Mouse (Mus musculus) MEL (cell line): ENCODE measurements around the gene Nop2. TPM values are rescaled to one million over a fixed set of nuclear protein-coding genes. Genes with fewer than 3 reads are reported as not detected.

Source experiments
- DNase-seq: peaks from one replicate; pipeline ENCODE4 v3.0.0; 2011; ENCODE audit warnings: low read depth, low spot score
- H3K27ac ChIP-seq: 2 replicates; pipeline ENCODE4 v1.5.1; 2012; ENCODE audit warnings: low read depth, mild to moderate bottlenecking, control low read depth, low read length, moderate library complexity; ENCODE audit not compliant: control insufficient read depth
- H3K27me3 ChIP-seq, 2 experiments: fragments of 150-350 bp in 1 of 2; sonication (generic) in 1 of 2; 2 replicates each; pipeline ENCODE4 v1.6.1; 2012; ENCODE audit warnings: low read length in 2 of 2, mild to moderate bottlenecking in 2 of 2, improper control_type of control experiment in 1 of 2, moderate library complexity in 1 of 2; ENCODE audit not compliant: insufficient read depth in 2 of 2, control insufficient read depth in 1 of 2
- H3K36me3 ChIP-seq, 2 experiments: 2 replicates each; pipeline ENCODE4 v1.6.1; 2012 to 2014; ENCODE audit warnings: low read length in 2 of 2, improper control_type of control experiment in 1 of 2, inconsistent platforms in 1 of 2, mild to moderate bottlenecking in 1 of 2; ENCODE audit not compliant: insufficient read depth in 2 of 2, control insufficient read depth in 1 of 2
- H3K4me1 ChIP-seq, 2 experiments: fragments of 150-350 bp in 1 of 2; sonication (generic) in 1 of 2; 2 replicates each; pipeline ENCODE4 v1.6.1; 2012; ENCODE audit warnings: low read length in 2 of 2, improper control_type of control experiment in 1 of 2, mild to moderate bottlenecking in 1 of 2; ENCODE audit not compliant: insufficient read depth in 2 of 2, control insufficient read depth in 1 of 2
- H3K4me3 ChIP-seq, 2 experiments: fragments of 150-350 bp in 1 of 2; sonication (generic) in 1 of 2; 2 replicates each; pipeline ENCODE4 v1.5.1; 2012; ENCODE audit warnings: low read depth in 2 of 2, low read length in 2 of 2, mild to moderate bottlenecking in 2 of 2, moderate library complexity in 2 of 2, control low read depth in 1 of 2, improper control_type of control experiment in 1 of 2; ENCODE audit not compliant: control insufficient read depth in 1 of 2, insufficient read depth in 1 of 2
- H3K79me2 ChIP-seq: 2 replicates; pipeline ENCODE4 v1.6.1; 2012; ENCODE audit warnings: mild to moderate bottlenecking, low read length, moderate library complexity; ENCODE audit not compliant: control insufficient read depth, poor library complexity, insufficient read depth
- H3K9ac ChIP-seq: 2 replicates; pipeline ENCODE4 v1.6.1; 2012; ENCODE audit warnings: low read depth, mild to moderate bottlenecking, control low read depth, low read length, moderate library complexity; ENCODE audit not compliant: control insufficient read depth, poor library complexity, severe bottlenecking
- H3K9me3 ChIP-seq: fragments of 150-350 bp; sonication (generic); replicated peaks from 2 replicates; pipeline ENCODE4 v1.6.1; 2012; ENCODE audit warnings: mild to moderate bottlenecking, low read length, improper control_type of control experiment, moderate library complexity; ENCODE audit not compliant: insufficient read depth
- BHLHE40 ChIP-seq: IDR thresholded peaks from 2 replicates; pipeline ENCODE4 v1.6.1; 2012; ENCODE audit warnings: low read depth, mild to moderate bottlenecking, inconsistent platforms, low read length, improper control_type of control experiment, borderline replicate concordance
- CTCF ChIP-seq, 3 experiments: IDR thresholded peaks in 2 of 3; conservative IDR thresholded peaks in 1 of 3; 2 replicates each; pipeline ENCODE4 v1.5.1; 2011 to 2012; ENCODE audit warnings: low read length in 3 of 3, low read depth in 2 of 3, mild to moderate bottlenecking in 2 of 3, improper control_type of control experiment in 1 of 3, inconsistent platforms in 1 of 3, mixed read lengths in 1 of 3, moderate library complexity in 1 of 3; ENCODE audit not compliant: control insufficient read depth in 1 of 3, insufficient read depth in 1 of 3, poor library complexity in 1 of 3, severe bottlenecking in 1 of 3
- ELF1 ChIP-seq: IDR thresholded peaks from 2 replicates; pipeline ENCODE4 v1.6.1; 2014; ENCODE audit warnings: low read depth, mild to moderate bottlenecking, inconsistent platforms, low read length, improper control_type of control experiment, moderate library complexity
- ETS1 ChIP-seq: IDR thresholded peaks from 2 replicates; pipeline ENCODE4 v1.6.1; 2012; ENCODE audit warnings: low read depth, mild to moderate bottlenecking, inconsistent platforms, low read length, improper control_type of control experiment, moderate library complexity
- GATA1 ChIP-seq: IDR thresholded peaks from 2 replicates; pipeline ENCODE4 v1.6.1; 2011; ENCODE audit warnings: low read depth, low read length, improper control_type of control experiment
- HCFC1 ChIP-seq: IDR thresholded peaks from 2 replicates; pipeline ENCODE4 v1.6.1; 2012; ENCODE audit warnings: low read depth, mild to moderate bottlenecking, inconsistent platforms, low read length, improper control_type of control experiment, moderate library complexity
- MAFK ChIP-seq: IDR thresholded peaks from 2 replicates; pipeline ENCODE4 v1.6.1; 2011; ENCODE audit warnings: low read depth, mild to moderate bottlenecking, low read length, improper control_type of control experiment, borderline replicate concordance
- MYB ChIP-seq: IDR thresholded peaks from 2 replicates; pipeline ENCODE4 v1.6.1; 2011; ENCODE audit warnings: mild to moderate bottlenecking, low read depth, low read length, improper control_type of control experiment
- MYC ChIP-seq: IDR thresholded peaks from 2 replicates; pipeline ENCODE4 v1.6.1; 2011; ENCODE audit warnings: low read depth, mild to moderate bottlenecking, low read length, improper control_type of control experiment, moderate library complexity
- POLR2A ChIP-seq, 2 experiments: IDR thresholded peaks; 2 replicates each; pipeline ENCODE4 v1.6.1; 2011 to 2012; ENCODE audit warnings: low read length in 2 of 2, mild to moderate bottlenecking in 2 of 2, control low read depth in 1 of 2, improper control_type of control experiment in 1 of 2, low read depth in 1 of 2, moderate library complexity in 1 of 2; ENCODE audit not compliant: control insufficient read depth in 1 of 2, insufficient read depth in 1 of 2, poor library complexity in 1 of 2
- RAD21 ChIP-seq: IDR thresholded peaks from 2 replicates; pipeline ENCODE4 v1.6.1; 2011; ENCODE audit warnings: mild to moderate bottlenecking, low read depth, low read length, improper control_type of control experiment
- SIN3A ChIP-seq: IDR thresholded peaks from 2 replicates; pipeline ENCODE4 v1.6.1; 2012; ENCODE audit warnings: low read length, improper control_type of control experiment, inconsistent platforms
- TAL1 ChIP-seq: IDR thresholded peaks from 2 replicates; pipeline ENCODE4 v1.6.1; 2012; ENCODE audit warnings: mild to moderate bottlenecking, inconsistent platforms, low read length, moderate library complexity, mixed read lengths
- TBP ChIP-seq: IDR thresholded peaks from 2 replicates; pipeline ENCODE4 v1.8.0; 2011; ENCODE audit warnings: low read depth, low read length, improper control_type of control experiment
- USF1 ChIP-seq: IDR thresholded peaks from 2 replicates; pipeline ENCODE4 v1.6.1; 2014; ENCODE audit warnings: low read depth, mild to moderate bottlenecking, inconsistent platforms, low read length, improper control_type of control experiment, moderate library complexity
- USF2 ChIP-seq, 2 experiments: IDR thresholded peaks; 2 replicates each; pipeline ENCODE4 v1.6.1; 2011 to 2012; ENCODE audit warnings: improper control_type of control experiment in 2 of 2, low read length in 2 of 2, borderline replicate concordance in 1 of 2, inconsistent platforms in 1 of 2, low read depth in 1 of 2, mild to moderate bottlenecking in 1 of 2; ENCODE audit not compliant: insufficient read depth in 1 of 2
- ZC3H11A ChIP-seq: IDR thresholded peaks from 2 replicates; pipeline ENCODE4 v1.6.1; 2012; ENCODE audit warnings: low read depth, mild to moderate bottlenecking, inconsistent platforms, low read length, improper control_type of control experiment
- ZKSCAN1 ChIP-seq: IDR thresholded peaks from 2 replicates; pipeline ENCODE4 v1.6.1; 2012; ENCODE audit warnings: low read depth, mild to moderate bottlenecking, inconsistent platforms, low read length, improper control_type of control experiment, moderate library complexity
- ZNF384 ChIP-seq: IDR thresholded peaks from 2 replicates; pipeline ENCODE4 v1.6.1; 2012; ENCODE audit warnings: low read depth, mild to moderate bottlenecking, inconsistent platforms, low read length, improper control_type of control experiment
- polyA plus RNA-seq, 2 experiments: library from polyadenylated mRNA; stranded (reverse) in 1 of 2; unstranded in 1 of 2; fragments of >175 nt in 1 of 2; fragments of >200 nt in 1 of 2; gene quantifications; 2 replicates each; pipeline versions ENCODE4 v1.2.1 to v1.2.4; 2012; ENCODE audit warnings: low replicate concordance in 2 of 2, low read depth in 1 of 2; ENCODE audit not compliant: insufficient read length in 2 of 2, insufficient read depth in 1 of 2, missing spikeins in 1 of 2
- total RNA-seq: library from RNA; depleted of rRNA; stranded (reverse); fragments of 300-350 nt; gene quantifications from 2 replicates; pipeline ENCODE4 v1.2.3, GENCODE M21; 2012; rRNA removed

Gene Nop2
- total and polyA plus RNA-seq, 3 experiments: 221 to 337 (median 263) TPM

- Histone ChIP-seq H3K4me1 (peaks cover 3 to 11% of the 10 kb centered on the region in 2 experiments; a peak in 3 of 4 replicates), H3K27ac (peak overlapping the region; percentile 100)
- peak; percentile 61 for DNase-seq
- TF ChIP-seq TBP (no peak), MYB (no peak), ETS1 (no peak), ELF1 (no peak), HCFC1 (no peak), BHLHE40 (no peak)
- TF ChIP-seq, all 39 proteins: peak for 0
- Histone ChIP-seq H3K4me3 (peak overlapping the region; percentile 89 to 90), H3K27me3 (no peaks in the 10 kb centered on the region), H3K9ac (peak overlapping the region; percentile 99), H3K9me3 (no peaks in the 10 kb centered on the region), H3K36me3 (peaks cover 17 to 19% of the 10 kb centered on the region in 2 experiments), H3K79me2 (peaks cover 36% of the 10 kb centered on the region)
Observed at GRCm38 (mm10) chr6:125192841-125193240, 61.1 kb downstream of the Nop2 start.

- Histone ChIP-seq H3K9ac (peak overlapping the region; percentile 99), H3K27me3 (no peaks in the 10 kb centered on the region), H3K79me2 (peaks cover 34% of the 10 kb centered on the region), H3K4me3 (peak overlapping the region; percentile 2 to 90; a peak in 3 of 4 replicates), H3K27ac (peak overlapping the region; percentile 100), H3K36me3 (peaks cover 13 to 19% of the 10 kb centered on the region in 2 experiments), H3K9me3 (no peaks in the 10 kb centered on the region), H3K4me1 (peaks cover 3 to 11% of the 10 kb centered on the region in 2 experiments; a peak in 3 of 4 replicates)
- peak; percentile 71 for DNase-seq
- TF ChIP-seq ETS1 (0 out of 2 replicates have a peak, but pooled peaks have one; percentile 12), HCFC1 (peak; percentile 46; the same call in 1 of the 2 replicates), GATA1 (peak; percentile 45; the same call in 1 of the 2 replicates), ZC3H11A (no peak), MYC (no peak), USF2 (IDR thresholded peaks at IDR 0.05; ENCODE audit: borderline replicate concordance in 1 of 2, insufficient read depth in 1 of 2, low read depth in 1 of 2, low read length in 2 of 2) (peak in 1 of 2 experiments; percentile 27; a peak in 1 of 4 replicates), USF1 (peak; percentile 85), TBP (no peak; the same call in 1 of the 2 replicates), ZNF384 (peak; percentile 67), SIN3A (no peak; the same call in 1 of the 2 replicates), MAFK (no peak), TAL1 (no peak), RAD21 (no peak), CTCF (IDR thresholded peaks at IDR 0.05 in 2 of 3, conservative IDR thresholded peaks at IDR 0.05 in 1 of 3; ENCODE audit: control insufficient read depth in 1 of 3, insufficient read depth in 1 of 3, low read depth in 2 of 3, low read length in 3 of 3, poor library complexity in 1 of 3, severe bottlenecking in 1 of 3) (no peak), ZKSCAN1 (no peak), POLR2A (IDR thresholded peaks at IDR 0.05; ENCODE audit: control insufficient read depth in 1 of 2, insufficient read depth in 1 of 2, low read depth in 1 of 2, low read length in 2 of 2, poor library complexity in 1 of 2) (no peak; a peak in 1 of 4 replicates)
- TF ChIP-seq, all 39 proteins: peak for 6
Observed at GRCm38 (mm10) chr6:125193390-125193789, 61.7 kb downstream of the Nop2 start.

Other genes with a start within 250 kb of the Nop2 start
- gene Cd4, start 243.7 kb upstream of the Nop2 start, total RNA-seq: not detected in 2 replicates
- not detected for gene Cd4, start 243.7 kb upstream of the Nop2 start, polyA plus RNA-seq
- gene Lag3, start 220.2 kb upstream of the Nop2 start, total RNA-seq: 0.16 and 0.35 TPM in 2 replicates
- gene Lag3, start 220.2 kb upstream of the Nop2 start, polyA plus RNA-seq: 1 to 10 TPM in 1 of 2 experiments, not detected in 1; 1.3 TPM
- 19.8 and 31.8 TPM in 2 replicates for gene Ptms, start 211.8 kb upstream of the Nop2 start, total RNA-seq
- gene Ptms, start 211.8 kb upstream of the Nop2 start, polyA plus RNA-seq: 100 to 1,000 TPM in 1 of 2 experiments, not detected in 1; 177 TPM
- gene Mlf2, start 200.5 kb upstream of the Nop2 start, total RNA-seq: 133 and 154 TPM in 2 replicates
- 100 to 1,000 TPM in 1 of 2 experiments, not detected in 1; 340 TPM for gene Mlf2, start 200.5 kb upstream of the Nop2 start, polyA plus RNA-seq
- gene Cops7a, start 166.4 kb upstream of the Nop2 start, total RNA-seq: 75.1 and 85.0 TPM in 2 replicates
- 100 to 1,000 TPM in 1 of 2 experiments, not detected in 1; 150 TPM for gene Cops7a, start 166.4 kb upstream of the Nop2 start, polyA plus RNA-seq
- 0.19 and 0.33 TPM in 2 replicates for gene Pianp, start 135.2 kb upstream of the Nop2 start, total RNA-seq
- gene Pianp, start 135.2 kb upstream of the Nop2 start, polyA plus RNA-seq: 1 to 10 TPM in 1 of 2 experiments, not detected in 1; 5.5 TPM
- gene Zfp384, start 122.8 kb upstream of the Nop2 start, total RNA-seq: 19.2 and 19.5 TPM in 2 replicates
- gene Zfp384, start 122.8 kb upstream of the Nop2 start, polyA plus RNA-seq: 10 to 100 TPM in 1 of 2 experiments, not detected in 1; 57.4 TPM
- gene Ing4, start 92.1 kb upstream of the Nop2 start, total RNA-seq: 26.3 and 29.5 TPM in 2 replicates
- gene Ing4, start 92.1 kb upstream of the Nop2 start, polyA plus RNA-seq: 10 to 100 TPM in 1 of 2 experiments, not detected in 1; 34.9 TPM
- 1.2 and 3.3 TPM in 2 replicates for gene Acrbp, start 82.2 kb upstream of the Nop2 start, total RNA-seq
- gene Acrbp, start 82.2 kb upstream of the Nop2 start, polyA plus RNA-seq: 1 to 10 TPM in 1 of 2 experiments, not detected in 1; 5.3 TPM
- gene Lpar5, start 64.0 kb upstream of the Nop2 start, total RNA-seq: 2.8 and 3.5 TPM in 2 replicates
- 10 to 100 TPM in 1 of 2 experiments, not detected in 1; 16.2 TPM for gene Lpar5, start 64.0 kb upstream of the Nop2 start, polyA plus RNA-seq
- gene Chd4, start 35.9 kb upstream of the Nop2 start, total RNA-seq: 173 and 193 TPM in 2 replicates
- gene Chd4, start 35.9 kb upstream of the Nop2 start, polyA plus RNA-seq: 100 to 1,000 TPM in 1 of 2 experiments, 10 to 100 TPM in 1; 93.0 to 232 TPM
- 75.4 and 96.1 TPM in 2 replicates for gene Iffo1, start 13.3 kb downstream of the Nop2 start, total RNA-seq
- 10 to 100 TPM in 1 of 2 experiments, not detected in 1; 96.9 TPM for gene Iffo1, start 13.3 kb downstream of the Nop2 start, polyA plus RNA-seq
- 723 and 1,144 TPM in 2 replicates for gene Gapdh, start 34.6 kb downstream of the Nop2 start, total RNA-seq
- gene Gapdh, start 34.6 kb downstream of the Nop2 start, polyA plus RNA-seq: 1,000 to 10,000 TPM in 1 of 2 experiments, not detected in 1; 1,834 TPM
- gene Ncapd2, start 59.8 kb downstream of the Nop2 start, total RNA-seq: 86.6 and 88.8 TPM in 2 replicates
- gene Ncapd2, start 59.8 kb downstream of the Nop2 start, polyA plus RNA-seq: 100 to 1,000 TPM in 1 of 2 experiments, not detected in 1; 394 TPM
- 208 and 251 TPM in 2 replicates for gene Mrpl51, start 59.9 kb downstream of the Nop2 start, total RNA-seq
- 100 to 1,000 TPM in 1 of 2 experiments, not detected in 1; 286 TPM for gene Mrpl51, start 59.9 kb downstream of the Nop2 start, polyA plus RNA-seq
- 1.1 and 1.5 TPM in 2 replicates for gene Vamp1, start 83.6 kb downstream of the Nop2 start, total RNA-seq
- gene Vamp1, start 83.6 kb downstream of the Nop2 start, polyA plus RNA-seq: 1 to 10 TPM in 1 of 2 experiments, not detected in 1; 5.5 TPM
- 2.1 and 2.5 TPM in 2 replicates for gene Tapbpl, start 100.0 kb downstream of the Nop2 start, total RNA-seq
- 1 to 10 TPM in 1 of 2 experiments, not detected in 1; 5.2 TPM for gene Tapbpl, start 100.0 kb downstream of the Nop2 start, polyA plus RNA-seq
- not detected in 2 replicates for gene Cd27, start 105.1 kb downstream of the Nop2 start, total RNA-seq
- under 1 TPM in 1 of 2 experiments, not detected in 1; 0.46 TPM for gene Cd27, start 105.1 kb downstream of the Nop2 start, polyA plus RNA-seq
- gene Tuba3a, start 154.1 kb downstream of the Nop2 start, total RNA-seq: not detected in 2 replicates
- gene Tuba3a, start 154.1 kb downstream of the Nop2 start, polyA plus RNA-seq: under 1 TPM in 1 of 2 experiments, not detected in 1; 0.06 TPM
- gene Ltbr, start 182.0 kb downstream of the Nop2 start, total RNA-seq: 35.0 and 47.6 TPM in 2 replicates
- 10 to 100 TPM in 1 of 2 experiments, not detected in 1; 64.2 TPM for gene Ltbr, start 182.0 kb downstream of the Nop2 start, polyA plus RNA-seq
- gene Scnn1a, start 188.8 kb downstream of the Nop2 start, total RNA-seq: 0.07 TPM in 1 of 2 replicates, not detected in the other
- under 1 TPM in 1 of 2 experiments, not detected in 1; 0.50 TPM for gene Scnn1a, start 188.8 kb downstream of the Nop2 start, polyA plus RNA-seq
- 16.6 and 22.0 TPM in 2 replicates for gene Tnfrsf1a, start 217.5 kb downstream of the Nop2 start, total RNA-seq
- 10 to 100 TPM in 1 of 2 experiments, not detected in 1; 43.4 TPM for gene Tnfrsf1a, start 217.5 kb downstream of the Nop2 start, polyA plus RNA-seq
- gene Plekhg6, start 248.9 kb downstream of the Nop2 start, total RNA-seq: not detected in 2 replicates
- under 1 TPM in 1 of 2 experiments, not detected in 1; 0.13 TPM for gene Plekhg6, start 248.9 kb downstream of the Nop2 start, polyA plus RNA-seq